ENCODE assay signal across 15 mouse cellular contexts in the genomic region with DNA sequence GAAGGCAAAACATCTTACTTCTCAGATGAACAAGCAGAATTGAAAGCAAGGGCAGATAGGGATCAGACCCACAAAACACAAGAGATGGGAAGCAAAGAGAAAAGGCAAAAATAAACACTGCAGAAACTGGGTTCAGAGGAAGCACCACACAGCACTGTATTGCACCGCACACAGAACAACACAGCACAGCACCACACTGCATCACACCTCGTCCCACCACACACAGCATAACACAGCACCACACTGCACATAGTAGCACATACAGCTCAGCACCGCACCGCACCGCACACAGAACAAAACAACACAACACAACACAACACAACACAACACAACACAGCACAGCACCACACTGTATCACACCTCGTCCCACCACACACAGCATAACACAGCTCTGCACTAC. TPM values are rescaled to one million over a fixed set of nuclear protein-coding genes. Genes with fewer than 3 reads are reported as not detected.
DNase-seq lines count a peak whose midpoint lies in the region; ATAC-seq and TF ChIP-seq lines count a peak whose summit lies in the region.
"Had no signal": no experiment of that assay in that cellular context is flagged by ENCODE, and none has a peak within 500 bp of the region (broad histone marks: within the 10 kb centered on the region; RNA-seq: fewer than 3 reads in every experiment).

No protein-coding gene starts in this region.

- H3K4me3 ChIP-seq in heart, embryonic 12.5 days, result peak overlapping the region; percentile 41
- peak overlapping the region; percentile 44 for H3K4me3 ChIP-seq in lung, embryonic 14.5 days (ENCODE audit: low read depth, low read length)
- peak overlapping the region; percentile 47 for H3K4me3 ChIP-seq in intestine, embryonic 15.5 days (replicated peaks)
- H3K4me3 ChIP-seq in stomach, embryonic 15.5 days (replicated peaks), result peak overlapping the region; percentile 35
- H3K4me3 ChIP-seq: forebrain, embryonic 10.5 days; myocyte had no signal

- no peak for ATAC-seq in heart, embryonic 12.5 days (ENCODE audit: insufficient number of reproducible peaks, low FRiP score)
- ATAC-seq in lung, embryonic 14.5 days (ENCODE audit: insufficient read depth), result peak; percentile 32; the same call in 1 of the 2 replicates
- ATAC-seq in intestine, embryonic 15.5 days, result no peak
- 0 out of 2 replicates have a peak, but pooled peaks have one; percentile 33 for ATAC-seq in stomach, embryonic 15.5 days (ENCODE audit: insufficient read depth, low FRiP score, low read depth)

- H3K4me1 ChIP-seq in heart, embryonic 12.5 days (replicated peaks), result peaks cover 23% of the 10 kb centered on the region
- peaks cover 22% of the 10 kb centered on the region for H3K4me1 ChIP-seq in lung, embryonic 14.5 days (ENCODE audit: insufficient read depth)
- 0 out of 2 replicates have a peak, but pooled peaks cover 5% of the 10 kb centered on the region for H3K4me1 ChIP-seq in intestine, embryonic 15.5 days (replicated peaks)
- peaks cover 7% of the 10 kb centered on the region for H3K4me1 ChIP-seq in stomach, embryonic 15.5 days
- H3K4me1 ChIP-seq: forebrain, embryonic 10.5 days had no signal

- 90% methylated on average over 6 of the region's 6 CpGs for WGBS in heart, embryonic 12.5 days
- 76% methylated on average over 6 of the region's 6 CpGs for WGBS in lung, embryonic 14.5 days
- WGBS in intestine, embryonic 15.5 days, result 70% methylated on average over 6 of the region's 6 CpGs
- 90% methylated on average over 6 of the region's 6 CpGs for WGBS in stomach, embryonic 15.5 days

- H3K36me3 ChIP-seq in heart, embryonic 12.5 days, result no peaks in the 10 kb centered on the region
- no peaks in the 10 kb centered on the region for H3K36me3 ChIP-seq in lung, embryonic 14.5 days (ENCODE audit: insufficient read depth)
- no peaks in the 10 kb centered on the region for H3K36me3 ChIP-seq in intestine, embryonic 15.5 days
- H3K36me3 ChIP-seq in stomach, embryonic 15.5 days, result no peaks in the 10 kb centered on the region
- H3K36me3 ChIP-seq: forebrain, embryonic 10.5 days had no signal

- no peak for DNase-seq in heart, adult 18-20 months
- DNase-seq in lung, embryonic 14.5 days, result no peak
- DNase-seq in lung, postnatal 10 days, result no peak
- DNase-seq in layer of hippocampus, adult 18-20 months (ENCODE audit: low spot score in 2 of 2), result no peak
- DNase-seq in frontal cortex, postnatal 25 days (ENCODE audit: low spot score in 2 of 2), result no peak
- DNase-seq: adrenal gland, postnatal 14 days; cerebellum, adult 2 months; gastrocnemius, postnatal 10 days; retina, postnatal 1 day had no signal

- peak overlapping the region; percentile 56; the same call in 1 of the 2 replicates for H3K9ac ChIP-seq in heart, embryonic 12.5 days
- peak overlapping the region; percentile 43 for H3K9ac ChIP-seq in lung, embryonic 14.5 days
- peak overlapping the region; percentile 27 for H3K9ac ChIP-seq in intestine, embryonic 15.5 days
- H3K9ac ChIP-seq in stomach, embryonic 15.5 days, result no peak overlapping the region

- no peak overlapping the region for H3K27ac ChIP-seq in heart, embryonic 12.5 days (ENCODE audit: poor library complexity, severe bottlenecking)
- peak overlapping the region; percentile 72; the same call in 1 of the 2 replicates for H3K27ac ChIP-seq in lung, embryonic 14.5 days (ENCODE audit: low read depth)
- no peak overlapping the region for H3K27ac ChIP-seq in intestine, embryonic 15.5 days
- no peak overlapping the region for H3K27ac ChIP-seq in stomach, embryonic 15.5 days
- H3K27ac ChIP-seq: forebrain, embryonic 10.5 days had no signal

- no peaks in the 10 kb centered on the region for H3K9me3 ChIP-seq in heart, embryonic 12.5 days (replicated peaks)
- no peaks in the 10 kb centered on the region for H3K9me3 ChIP-seq in lung, embryonic 14.5 days (ENCODE audit: low read depth, low read length)
- H3K9me3 ChIP-seq in intestine, embryonic 15.5 days, result no peaks in the 10 kb centered on the region
- H3K9me3 ChIP-seq in stomach, embryonic 15.5 days, result no peaks in the 10 kb centered on the region
- H3K9me3 ChIP-seq: forebrain, embryonic 10.5 days had no signal

- H3K27me3 ChIP-seq in heart, embryonic 12.5 days (replicated peaks), result no peaks in the 10 kb centered on the region
- H3K27me3 ChIP-seq in lung, embryonic 14.5 days (ENCODE audit: insufficient read depth, low read length), result no peaks in the 10 kb centered on the region
- no peaks in the 10 kb centered on the region for H3K27me3 ChIP-seq in intestine, embryonic 15.5 days (replicated peaks)
- no peaks in the 10 kb centered on the region for H3K27me3 ChIP-seq in stomach, embryonic 15.5 days (replicated peaks)
- H3K27me3 ChIP-seq: Patski had no signal

- H3K4me2 ChIP-seq in heart, embryonic 12.5 days, result peak overlapping the region; percentile 66
- peak overlapping the region; percentile 71 for H3K4me2 ChIP-seq in lung, embryonic 14.5 days
- peak overlapping the region; percentile 63 for H3K4me2 ChIP-seq in intestine, embryonic 15.5 days (replicated peaks)
- H3K4me2 ChIP-seq in stomach, embryonic 15.5 days, result peak overlapping the region; percentile 58

- no peak for TF ChIP-seq CTCF in lung, embryonic 14.5 days (IDR thresholded peaks at IDR 0.05; ENCODE audit: low read depth)

RNA-seq across cellular contexts. Expression of gene Enpep, which starts 1.1 kb away (rescaled TPM):
- polyA plus RNA-seq in heart, embryonic 12.5 days (2016; fragmentation: Nextera tagmentation; extraction: Ambion mirVana), result 14.6 and 15.5 TPM in 2 replicates
- 1 to 10 TPM; 5.5 to 6.5 TPM for total RNA-seq in heart, adult 18-20 months (2021)
- polyA plus RNA-seq in lung, embryonic 14.5 days (2014; fragmentation: Nextera tagmentation; extraction: Ambion mirVana), result 47.4 and 47.8 TPM in 2 replicates
- polyA plus RNA-seq in intestine, embryonic 15.5 days (2015; fragmentation: Nextera tagmentation; extraction: Ambion mirVana), result 97.2 and 100 TPM in 2 replicates
- 19.7 and 25.7 TPM in 2 replicates for polyA plus RNA-seq in stomach, embryonic 15.5 days (2015; fragmentation: Nextera tagmentation; extraction: Ambion mirVana)
- total RNA-seq in layer of hippocampus, adult 18-20 months (2021), result 1 to 10 TPM; 1.0 to 1.3 TPM
- polyA plus RNA-seq: forebrain, embryonic 10.5 days had no signal

Comparison
In these comparisons a context has a peak if more than half of its experiments do, and no peak if none do; other contexts are left out.
1. ATAC-seq: peak in lung, embryonic 14.5 days (single experiment) and stomach, embryonic 15.5 days (single experiment); none in heart, embryonic 12.5 days (single experiment) and intestine, embryonic 15.5 days (single experiment).
2. Peak in every context shown above with its lines, with median percentiles within 50 percentile points of each other: H3K4me2 ChIP-seq and H3K4me3 ChIP-seq.